Mouse (Mus musculus) midbrain, embryonic 15.5 days (tissue): ENCODE data around the gene Ddx20. TPM values are rescaled to one million over a fixed set of nuclear protein-coding genes. Genes with fewer than 3 reads are reported as not detected.

ENCODE experiments used
- ATAC-seq: fragments of 200-750 bp; cut with Nextera tagmentation; replicated peaks from 2 replicates; pipeline ENCODE4 v1.8.0; 2017; ENCODE audit warnings: moderate TSS enrichment
- H3K27ac ChIP-seq: fragments of 300-500 bp; sonication (generic); 2 replicates; pipeline ENCODE4 v1.5.1; 2015; ENCODE audit warnings: mild to moderate bottlenecking, inconsistent platforms
- H3K27me3 ChIP-seq: fragments of 300-500 bp; sonication (generic); replicated peaks from 2 replicates; pipeline ENCODE4 v1.6.1; 2015; ENCODE audit warnings: inconsistent platforms
- H3K36me3 ChIP-seq: fragments of 300-500 bp; sonication (generic); replicated peaks from 2 replicates; pipeline ENCODE4 v1.6.1; 2015; ENCODE audit warnings: inconsistent platforms
- H3K4me1 ChIP-seq: fragments of 300-500 bp; sonication (generic); 2 replicates; pipeline ENCODE4 v1.6.1; 2015; ENCODE audit warnings: inconsistent platforms
- H3K4me2 ChIP-seq: fragments of 300-500 bp; sonication (generic); 2 replicates; pipeline ENCODE4 v1.6.1; 2015; ENCODE audit warnings: inconsistent platforms, mild to moderate bottlenecking, moderate library complexity
- H3K4me3 ChIP-seq: fragments of 300-500 bp; sonication (generic); 2 replicates; pipeline ENCODE4 v1.5.1; 2015; ENCODE audit warnings: mild to moderate bottlenecking, inconsistent platforms
- H3K9ac ChIP-seq: fragments of 300-500 bp; sonication (generic); 2 replicates; pipeline ENCODE4 v1.6.1; 2015; ENCODE audit warnings: mild to moderate bottlenecking, inconsistent platforms
- H3K9me3 ChIP-seq: fragments of 300-500 bp; sonication (generic); 2 replicates; pipeline ENCODE4 v1.6.1; 2016; ENCODE audit warnings: inconsistent platforms
- WGBS: fragments of 180-500 bp; shearing (Covaris S2); methylation state at CpG from one replicate; pipeline ENCODE4 v1.1.7; 2015; ENCODE audit warnings: mixed read lengths; 5-methylcytosine and 5-hydroxymethylcytosine counted together
- polyA plus RNA-seq: library from polyadenylated mRNA; unstranded; fragments of >200 nt; fragmentation: Nextera tagmentation; extraction: Ambion mirVana; gene quantifications from 2 replicates; pipeline ENCODE4 v1.2.1, GENCODE M21; 2015

The Ddx20 gene
- polyA plus RNA-seq, 1 experiment from 2014 or later = 25.9 TPM

- no peaks in the 10 kb centered on the region for H3K27me3 ChIP-seq
- no peaks in the 10 kb centered on the region for H3K9me3 ChIP-seq
- ATAC-seq = no peak
- H3K4me1 ChIP-seq = no peaks in the 10 kb centered on the region
- 89% methylated on average over 13 of the region's 13 CpGs for WGBS
- H3K36me3 ChIP-seq = no peaks in the 10 kb centered on the region
- H3K4me2 ChIP-seq = no peak overlapping the region
- no peak overlapping the region for H3K4me3 ChIP-seq
- no peak overlapping the region for H3K27ac ChIP-seq
- H3K9ac ChIP-seq = no peak overlapping the region
These were observed 33.6 kb downstream of the Ddx20 start for GRCm38 (mm10) chr3:105653544-105654380.

GRCm38 (mm10) chr3:105648889-105649567, 38.3 kb downstream of the Ddx20 start:
- peak; percentile 56; the same call in 1 of the 2 replicates for ATAC-seq
- WGBS = 63% methylated on average over 8 of the region's 8 CpGs

DNA sequence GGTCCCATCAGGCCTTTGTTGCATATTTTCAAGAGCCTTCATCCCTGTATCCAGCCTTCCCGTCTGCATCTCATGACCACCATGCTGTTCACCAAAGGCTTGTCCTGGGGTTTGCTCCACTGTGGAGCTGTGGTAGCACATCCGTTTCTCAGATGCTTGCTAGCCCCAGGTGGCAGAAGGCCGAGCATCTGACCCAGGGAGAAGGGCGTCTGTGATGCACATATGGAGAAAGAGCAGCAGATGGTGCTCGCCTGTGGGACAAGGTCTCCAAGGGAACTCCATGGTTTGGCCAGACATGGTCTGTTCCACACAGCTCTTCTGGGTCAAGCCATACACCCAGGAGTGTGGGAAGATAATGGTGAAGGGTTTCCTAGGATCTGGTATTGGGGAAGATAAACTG, 43.8 kb downstream of the Ddx20 start:
- no peak overlapping the region for H3K4me3 ChIP-seq
- H3K4me2 ChIP-seq = no peak overlapping the region
- no peak for ATAC-seq
- WGBS = 83% methylated on average over 5 of the region's 5 CpGs
- no peaks in the 10 kb centered on the region for H3K27me3 ChIP-seq
- no peak overlapping the region for H3K9ac ChIP-seq
- no peaks in the 10 kb centered on the region for H3K36me3 ChIP-seq
- no peaks in the 10 kb centered on the region for H3K9me3 ChIP-seq
- H3K4me1 ChIP-seq = no peaks in the 10 kb centered on the region; the same call in 1 of the 2 replicates
- H3K27ac ChIP-seq = no peak overlapping the region

More at GRCm38 (mm10) chr3:105648889-105649567, 38.3 kb downstream of the Ddx20 start:
- H3K27me3 ChIP-seq = no peaks in the 10 kb centered on the region
- no peaks in the 10 kb centered on the region for H3K4me1 ChIP-seq
- H3K36me3 ChIP-seq = no peaks in the 10 kb centered on the region
- H3K4me3 ChIP-seq = no peak overlapping the region
- no peak overlapping the region for H3K27ac ChIP-seq
- no peak overlapping the region for H3K9ac ChIP-seq
- H3K9me3 ChIP-seq = no peaks in the 10 kb centered on the region
- no peak overlapping the region for H3K4me2 ChIP-seq

DNA sequence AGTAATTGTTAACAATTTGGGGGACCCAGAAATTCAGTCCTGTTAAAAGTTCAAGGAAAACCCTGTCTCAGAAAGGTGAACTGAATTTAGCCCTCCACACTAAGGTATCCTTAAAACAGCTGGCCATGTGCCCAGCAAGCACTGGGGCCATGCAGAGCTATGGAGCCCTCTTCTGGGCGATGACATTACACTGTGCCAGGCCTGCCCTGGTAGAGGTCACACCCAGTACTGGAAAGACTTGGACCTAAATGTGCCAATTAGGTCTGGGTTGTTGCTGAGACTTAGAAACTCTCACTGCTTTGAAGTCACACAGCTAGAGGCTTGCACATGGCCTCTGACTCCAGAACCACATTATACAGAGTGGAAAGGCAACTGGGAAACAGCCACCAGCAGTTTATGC, 45.2 kb downstream of the Ddx20 start:
- Histone ChIP-seq H3K4me2 (no peak overlapping the region), H3K9ac (no peak overlapping the region), H3K4me3 (no peak overlapping the region), H3K27ac (no peak overlapping the region), H3K9me3 (no peaks in the 10 kb centered on the region), H3K36me3 (no peaks in the 10 kb centered on the region), H3K4me1 (no peaks in the 10 kb centered on the region; the same call in 1 of the 2 replicates), H3K27me3 (no peaks in the 10 kb centered on the region)
- 53% methylated on average over 1 of the region's 1 CpGs for WGBS
- peak; percentile 68 for ATAC-seq

DNA sequence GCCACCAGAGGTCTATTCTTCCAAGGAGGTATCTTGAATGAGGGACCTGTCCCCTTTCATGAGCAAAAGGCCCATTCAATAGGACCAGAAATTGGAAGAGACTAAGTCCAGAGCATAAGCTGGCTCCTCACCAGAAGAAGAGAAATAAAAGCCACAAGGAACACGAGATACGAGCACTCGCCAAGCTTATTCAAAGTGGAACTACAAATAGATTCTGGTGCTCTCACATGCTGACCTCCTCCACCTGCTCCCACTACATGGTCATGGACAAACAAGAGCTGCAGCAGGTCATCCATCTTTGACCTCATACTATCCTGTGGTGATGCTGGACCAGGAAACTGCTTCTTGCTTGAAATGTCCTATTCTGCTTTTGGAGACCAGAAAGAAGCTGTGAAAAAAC, 54.4 kb downstream of the Ddx20 start:
- WGBS = 91% methylated on average over 3 of the region's 3 CpGs
- no peak overlapping the region for H3K9ac ChIP-seq
- H3K4me1 ChIP-seq = peaks cover 9% of the 10 kb centered on the region; the same call in 1 of the 2 replicates
- H3K9me3 ChIP-seq = no peaks in the 10 kb centered on the region
- H3K4me2 ChIP-seq = no peak overlapping the region
- no peak for ATAC-seq
- H3K27me3 ChIP-seq = no peaks in the 10 kb centered on the region
- H3K36me3 ChIP-seq = no peaks in the 10 kb centered on the region
- H3K4me3 ChIP-seq = no peak overlapping the region
- no peak overlapping the region for H3K27ac ChIP-seq

- Histone ChIP-seq H3K27ac (peak overlapping the region; percentile 6; the same call in 1 of the 2 replicates), H3K27me3 (no peaks in the 10 kb centered on the region), H3K36me3 (no peaks in the 10 kb centered on the region), H3K9me3 (no peaks in the 10 kb centered on the region), H3K4me1 (peaks cover 9% of the 10 kb centered on the region; the same call in 1 of the 2 replicates), H3K4me2 (no peak overlapping the region), H3K9ac (no peak overlapping the region), H3K4me3 (no peak overlapping the region)
- ATAC-seq = no peak; the same call in 1 of the 2 replicates
- 49% methylated on average over 2 of the region's 2 CpGs for WGBS
These were observed 55.1 kb downstream of the Ddx20 start for GRCm38 (mm10) chr3:105632296-105632695.

Other genes starting within 250 kb of the Ddx20 start
- gene Kcnd3, start 235.2 kb downstream of the Ddx20 start, polyA plus RNA-seq = 12.5 and 12.8 TPM in 2 replicates
- 4.8 and 6.0 TPM in 2 replicates for gene Inka2, start 17.0 kb upstream of the Ddx20 start, polyA plus RNA-seq
- gene Rap1a, start 113.8 kb upstream of the Ddx20 start, polyA plus RNA-seq = 63.4 and 68.6 TPM in 2 replicates
- gene Adora3, start 183.3 kb upstream of the Ddx20 start, polyA plus RNA-seq = 0.14 and 0.17 TPM in 2 replicates
- gene Tmigd3, start 183.3 kb upstream of the Ddx20 start, polyA plus RNA-seq = 0.18 TPM in 1 of 2 replicates, not detected in the other
- 0.34 and 0.38 TPM in 2 replicates for gene I830077J02Rik, start 245.1 kb upstream of the Ddx20 start, polyA plus RNA-seq